Mouse (Mus musculus) heart, postnatal 0 days (tissue): Measurements from ENCODE around the gene 9430015G10Rik.

Experiments
- CTCF ChIP-seq: IDR thresholded peaks from 2 replicates; pipeline ENCODE4 v1.5.1; 2016; ENCODE audit warnings: antibody characterized with exemption, control low read depth, low read depth
- EP300 ChIP-seq: IDR thresholded peaks from 2 replicates; pipeline ENCODE4 v1.6.1; 2016; ENCODE audit warnings: antibody characterized with exemption, low read depth

DNA sequence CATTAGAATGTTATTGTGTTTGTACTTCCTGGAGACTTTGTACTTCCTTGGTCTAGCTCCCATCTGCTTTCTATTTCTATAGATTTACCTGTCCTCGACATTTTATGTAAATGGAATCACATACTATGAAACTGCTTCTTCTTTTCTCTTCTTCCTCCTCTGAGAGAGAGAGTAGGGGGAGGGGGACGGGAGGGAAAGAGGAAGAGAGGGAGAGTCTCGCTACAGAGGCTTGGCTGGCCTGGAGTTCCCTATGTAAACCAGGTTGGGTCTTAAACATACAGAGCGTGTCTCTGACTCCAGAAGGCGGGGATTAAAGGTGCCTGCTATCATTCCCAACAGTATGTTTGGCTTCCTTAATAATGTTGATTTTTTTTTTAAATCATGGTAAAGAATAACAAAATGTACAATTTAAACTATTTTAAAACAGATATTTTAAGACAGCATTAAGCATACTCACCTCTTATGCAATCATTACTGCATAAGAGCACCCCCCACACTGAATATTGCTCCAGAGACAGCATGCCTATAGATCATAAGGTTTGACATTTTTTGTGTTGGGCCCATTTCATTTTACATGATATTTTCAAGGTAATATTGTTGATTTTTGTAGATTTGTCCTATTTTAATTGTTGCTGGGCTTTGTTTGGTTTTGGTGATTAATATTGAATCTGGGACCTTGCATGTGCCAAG lies 22.2 kb upstream of the 9430015G10Rik start:
- TF ChIP-seq EP300, result no peak
- TF ChIP-seq CTCF, result no peak
